Mouse (Mus musculus): ENCODE results near the gene Lgals4.

Lgals4 gene

GRCm38 (mm10) chr7:28823932-28824331, 9.7 kb upstream of the Lgals4 start:
- DNase-seq, result no peak

- DNase-seq, result peak; percentile 99
Observed at GRCm38 (mm10) chr7:28824941-28825685, 8.5 kb upstream of the Lgals4 start, which contains the start of gene Ech1. TSS of gene Ech1 (plus strand) at chr7:28825217.

- DNase-seq, result peak; percentile 96
Observed at GRCm38 (mm10) chr7:28825686-28826401, 7.8 kb upstream of the Lgals4 start.

GRCm38 (mm10) chr7:28826402-28826772, 7.3 kb upstream of the Lgals4 start:
- DNase-seq, result peak; percentile 88

GRCm38 (mm10) chr7:28827338-28827737, 6.3 kb upstream of the Lgals4 start:
- peak; percentile 89 for DNase-seq

- peak; percentile 97 for DNase-seq
Observed at GRCm38 (mm10) chr7:28829821-28830220, 3.8 kb upstream of the Lgals4 start.

- peak; percentile 96 for DNase-seq
Observed at GRCm38 (mm10) chr7:28830981-28831380, 2.7 kb upstream of the Lgals4 start.

GRCm38 (mm10) chr7:28831411-28832125, 2.1 kb upstream of the Lgals4 start:
- peak; percentile 93 for DNase-seq

GRCm38 (mm10) chr7:28832137-28832536, 1.5 kb upstream of the Lgals4 start:
- DNase-seq, result no peak

GRCm38 (mm10) chr7:28836936-28837335, 3.3 kb downstream of the Lgals4 start:
- DNase-seq, result no peak

GRCm38 (mm10) chr7:28838331-28838730, 4.7 kb downstream of the Lgals4 start:
- no peak for DNase-seq

- no peak for DNase-seq
Observed at GRCm38 (mm10) chr7:28847273-28847672, 13.6 kb downstream of the Lgals4 start.

GRCm38 (mm10) chr7:28849700-28850236, 16.1 kb downstream of the Lgals4 start:
- DNase-seq, result peak; percentile 94

- no peak for DNase-seq
Observed at GRCm38 (mm10) chr7:28850642-28851041, 17.0 kb downstream of the Lgals4 start.

GRCm38 (mm10) chr7:28859953-28860352, 26.3 kb downstream of the Lgals4 start:
- DNase-seq, result no peak

- no peak for DNase-seq
Observed at GRCm38 (mm10) chr7:28860898-28861297, 27.2 kb downstream of the Lgals4 start.

GRCm38 (mm10) chr7:28862817-28863499, 29.3 kb downstream of the Lgals4 start:
- DNase-seq, result no peak

- DNase-seq, result no peak
Observed at GRCm38 (mm10) chr7:28863540-28863939, 29.9 kb downstream of the Lgals4 start, which contains the start of gene Lgals7. TSS of gene Lgals7 (plus strand) at chr7:28863853.

GRCm38 (mm10) chr7:28864288-28864750, 30.7 kb downstream of the Lgals4 start:
- DNase-seq, result no peak

GRCm38 (mm10) chr7:28865481-28866300, 32.0 kb downstream of the Lgals4 start:
- peak; percentile 99 for DNase-seq

GRCm38 (mm10) chr7:28866769-28867507, 33.3 kb downstream of the Lgals4 start:
- DNase-seq, result no peak

Data from heart, adult 11 months (tissue).